Mouse (Mus musculus) forelimb bud, embryonic 11.5 days (tissue): ENCODE data around the gene Ulk3.

ENCODE experiments used
- DNase-seq: peaks from one replicate; pipeline ENCODE4 v3.0.0-alpha.2; 2012; ENCODE audit warnings: low read depth, low spot score

The Ulk3 gene

GRCm38 (mm10) chr9:57568500-57568899 lies 20.8 kb upstream of the Ulk3 start:
- no peak for DNase-seq

DNA sequence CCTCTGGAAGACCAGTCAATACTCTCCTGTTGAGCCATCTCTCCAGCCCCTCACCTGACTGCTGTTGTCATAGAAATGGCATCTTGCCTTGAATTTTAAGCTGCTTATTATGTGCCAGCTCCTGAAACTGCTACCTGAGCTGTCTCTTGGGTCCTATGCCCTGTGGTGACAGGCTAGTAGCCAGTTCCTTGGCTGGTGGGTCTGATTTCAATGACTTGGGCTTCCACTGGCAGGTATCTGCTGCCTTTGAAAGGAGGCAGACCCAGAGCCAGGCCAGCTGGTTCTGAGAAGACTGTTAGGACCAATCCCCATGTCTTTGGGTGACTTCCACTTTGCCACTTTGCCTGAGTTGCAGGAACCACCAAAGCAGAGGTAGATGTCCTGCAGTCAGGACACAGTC lies 14.9 kb upstream of the Ulk3 start:
- no peak for DNase-seq

GRCm38 (mm10) chr9:57575577-57575976 lies 13.7 kb upstream of the Ulk3 start:
- no peak for DNase-seq

GRCm38 (mm10) chr9:57577144-57577849 lies 12.0 kb upstream of the Ulk3 start:
- no peak for DNase-seq

GRCm38 (mm10) chr9:57584991-57585390 lies 4.3 kb upstream of the Ulk3 start:
- no peak for DNase-seq

DNA sequence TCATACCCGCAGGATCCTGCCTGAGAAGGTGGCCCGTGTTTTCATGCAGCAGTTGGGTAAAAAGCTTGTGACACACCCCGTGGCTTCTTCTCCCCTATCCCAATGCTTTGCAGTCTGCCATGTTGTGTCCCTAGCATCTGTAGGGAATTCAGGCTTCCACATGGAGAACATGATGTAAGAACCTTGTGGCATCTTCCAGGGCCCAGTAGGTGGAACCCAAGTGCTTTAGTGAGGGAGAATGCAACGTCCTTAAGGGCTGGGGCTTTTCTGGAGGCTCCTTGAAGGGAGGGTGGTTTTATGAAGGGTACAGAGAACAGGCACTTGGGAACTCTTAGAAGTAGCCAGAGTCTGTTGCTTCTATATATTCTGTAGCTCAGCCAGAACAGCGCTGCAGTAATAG lies 1.5 kb downstream of the Ulk3 start:
- DNase-seq: no peak

DNA sequence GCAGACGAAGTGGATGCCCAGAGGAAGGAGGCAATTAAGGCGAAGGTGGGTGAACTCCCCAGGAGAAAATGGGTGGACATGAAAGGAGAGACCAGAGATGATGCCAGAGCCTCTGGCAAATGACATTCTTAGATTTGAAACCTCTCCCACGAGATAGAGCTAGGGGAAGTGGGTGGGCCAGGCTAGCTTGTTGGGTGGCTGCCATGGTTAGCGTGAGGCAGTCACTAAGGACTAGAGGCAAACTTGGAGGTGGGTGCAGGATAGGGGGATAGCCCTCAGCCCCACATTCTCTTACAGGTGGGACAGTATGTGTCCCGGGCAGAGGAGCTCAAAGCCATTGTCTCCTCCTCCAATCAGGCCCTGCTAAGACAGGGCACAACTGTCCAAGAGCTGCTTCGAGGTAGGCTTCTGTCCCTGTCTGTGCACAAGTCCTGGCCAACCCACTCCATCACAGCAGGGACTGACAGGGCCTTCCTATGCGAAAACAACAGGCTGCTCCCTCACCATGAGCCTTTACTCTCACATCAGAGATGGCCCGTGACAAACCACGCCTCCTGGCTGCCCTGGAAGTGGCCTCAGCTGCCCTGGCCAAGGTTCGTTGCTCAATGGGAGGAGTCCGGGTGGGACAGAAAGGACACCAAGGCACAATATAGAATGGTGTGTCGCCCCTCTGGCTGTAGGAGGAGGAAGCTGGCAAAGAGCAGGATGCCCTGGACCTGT lies 4.4 kb downstream of the Ulk3 start:
- no peak for DNase-seq

- DNase-seq: no peak
Observed at GRCm38 (mm10) chr9:57594174-57594509, 4.9 kb downstream of the Ulk3 start.

GRCm38 (mm10) chr9:57597265-57597664 lies 8.0 kb downstream of the Ulk3 start:
- no peak for DNase-seq

GRCm38 (mm10) chr9:57597929-57598382 lies 8.7 kb downstream of the Ulk3 start:
- DNase-seq: no peak

DNA sequence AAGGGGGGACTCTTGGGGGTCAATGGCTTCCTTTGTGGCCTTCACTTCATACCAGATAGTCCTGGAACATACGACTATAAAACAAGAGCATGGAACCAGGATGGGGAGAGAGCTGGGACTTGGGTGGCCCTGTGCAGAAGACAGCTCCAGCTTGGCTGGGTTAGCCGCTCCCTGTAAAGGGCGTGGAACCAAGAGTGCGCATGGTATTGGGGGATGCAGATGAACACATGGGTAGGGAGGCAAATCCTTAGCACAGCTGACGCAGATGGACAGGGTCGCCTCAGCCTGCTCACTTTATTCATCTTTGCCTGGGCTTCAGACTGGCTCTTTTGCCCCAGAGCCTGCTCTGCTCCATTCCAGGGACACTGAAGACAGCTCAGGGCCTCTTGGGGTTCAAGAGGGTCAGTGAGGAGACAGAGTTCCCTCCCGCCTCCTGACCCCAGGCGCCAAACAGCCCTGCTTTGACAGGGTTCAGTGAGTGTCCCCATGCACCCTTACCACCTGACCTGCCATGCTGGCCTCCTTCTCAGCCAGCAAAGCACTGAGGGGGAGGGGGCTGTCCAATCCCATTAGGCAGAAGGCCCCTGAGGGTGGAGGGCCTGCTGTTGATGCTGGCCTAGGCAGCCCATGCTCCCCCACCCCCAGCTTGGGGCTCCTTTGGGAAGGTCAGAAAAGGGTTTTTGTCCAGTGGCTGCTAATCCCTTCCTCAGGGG lies 9.8 kb downstream of the Ulk3 start:
- DNase-seq: no peak

DNA sequence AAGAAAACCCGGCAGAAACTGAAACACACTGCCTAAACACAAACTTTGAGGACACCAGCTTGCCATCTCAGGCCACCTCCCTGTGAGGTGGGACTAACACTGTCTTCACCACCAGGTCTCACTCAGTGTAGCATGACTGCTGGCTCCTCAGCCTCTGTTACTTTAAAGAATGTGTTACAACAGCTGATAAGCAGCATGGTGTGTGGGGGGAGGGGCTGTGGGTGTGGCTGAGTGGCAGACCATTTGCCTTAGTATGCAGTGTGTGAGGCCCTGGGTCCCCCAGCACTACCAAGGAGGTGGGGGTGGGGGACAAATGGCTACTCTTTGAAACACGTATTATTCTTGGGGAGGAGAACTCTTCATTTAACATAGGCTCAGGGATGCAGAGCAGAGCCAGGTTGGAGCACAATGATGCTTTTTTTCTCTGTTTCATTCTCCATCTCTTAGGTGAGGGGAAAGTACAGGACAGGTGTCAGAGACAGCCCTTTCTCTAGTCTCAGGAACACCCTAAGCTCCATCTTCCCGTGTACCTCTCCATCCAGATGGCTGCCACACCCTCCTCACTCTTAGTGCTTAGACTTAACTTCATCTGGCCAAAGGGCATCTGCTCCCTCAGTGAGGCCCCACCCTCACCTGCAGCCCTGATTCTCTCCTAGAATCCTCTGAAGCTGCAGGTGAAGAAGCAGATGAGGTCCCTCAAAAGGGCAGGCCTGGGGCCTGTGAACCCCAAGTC lies 11.5 kb downstream of the Ulk3 start:
- peak; percentile 26 for DNase-seq

DNA sequence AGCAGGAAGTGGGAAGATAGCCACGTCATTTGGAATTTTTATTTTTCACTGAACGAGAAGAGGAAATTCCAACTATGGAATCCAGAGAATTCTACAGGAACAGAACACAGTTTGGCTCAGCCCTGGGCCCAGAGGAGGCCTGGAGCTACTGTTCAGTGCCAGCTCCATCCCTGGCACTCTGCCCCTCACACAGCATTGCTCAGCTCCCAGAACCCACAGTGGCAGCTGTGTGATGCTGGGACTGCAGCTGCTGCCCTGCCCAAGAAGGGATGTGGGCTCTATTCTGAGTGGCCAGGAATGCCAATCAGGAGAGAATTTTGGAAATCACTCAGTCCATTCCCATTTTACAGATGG lies 12.1 kb downstream of the Ulk3 start:
- DNase-seq: no peak

- DNase-seq: no peak
Observed at GRCm38 (mm10) chr9:57602098-57602497, 12.8 kb downstream of the Ulk3 start.

DNA sequence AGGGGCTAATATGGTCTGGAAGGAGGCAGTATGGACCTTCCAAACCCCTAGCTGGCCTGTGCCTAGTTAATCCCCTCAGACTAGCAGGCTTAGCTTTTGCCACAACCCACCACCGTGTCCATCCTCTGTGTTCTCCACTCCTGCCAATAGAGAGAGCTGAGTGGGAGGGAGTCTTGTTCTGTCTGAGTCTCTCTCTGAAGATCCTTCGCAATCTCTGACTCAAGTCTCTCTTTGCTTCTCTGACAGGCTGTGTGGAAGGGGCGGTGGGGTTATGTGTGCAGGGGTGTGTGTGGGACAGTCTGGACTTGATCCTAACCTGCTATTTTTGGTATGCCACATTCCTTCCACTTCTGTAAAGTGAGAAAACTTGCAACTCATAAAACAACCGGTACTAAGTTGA lies 15.6 kb downstream of the Ulk3 start:
- no peak for DNase-seq

GRCm38 (mm10) chr9:57605503-57605902 lies 16.3 kb downstream of the Ulk3 start:
- no peak for DNase-seq

DNA sequence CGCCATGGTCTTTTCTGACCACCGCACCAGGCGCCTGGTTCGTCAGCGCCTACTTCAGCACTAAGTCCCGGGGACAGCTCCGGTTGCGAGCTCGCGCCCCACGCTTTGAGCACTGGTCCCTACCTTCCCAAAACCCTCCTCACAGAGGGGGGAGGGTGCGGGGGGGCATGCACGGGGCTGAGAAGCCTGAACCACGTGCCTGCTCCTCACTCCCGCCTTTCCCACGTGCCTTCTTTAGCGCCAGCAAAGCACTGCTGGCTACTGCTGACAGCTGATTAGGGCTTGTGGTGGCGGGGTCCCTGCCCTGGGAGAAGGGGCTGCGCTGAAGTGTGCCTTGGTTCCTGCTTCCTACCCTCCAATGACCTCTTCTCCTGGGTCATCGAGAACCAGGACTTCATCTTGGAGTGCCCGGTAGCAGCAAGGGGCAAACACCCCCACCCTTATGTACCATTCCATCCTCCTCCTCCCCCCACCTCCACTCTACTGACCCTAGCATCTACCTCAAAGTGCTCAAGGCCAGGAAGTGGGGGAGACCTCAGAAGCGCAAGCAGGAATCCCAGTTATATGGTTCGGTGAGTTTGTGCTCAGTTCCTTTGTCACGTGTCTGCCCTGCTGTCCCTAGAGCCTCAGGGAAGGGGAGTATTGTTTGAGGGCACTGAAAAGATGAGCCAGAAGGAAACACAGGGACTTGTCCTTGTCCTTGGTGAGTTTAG lies 17.0 kb downstream of the Ulk3 start, which contains the start of gene Cplx3:
TSS of gene Cplx3 (minus strand) at position 143 of the 713 bp plus-strand sequence.
- DNase-seq: peak; percentile 83

DNA sequence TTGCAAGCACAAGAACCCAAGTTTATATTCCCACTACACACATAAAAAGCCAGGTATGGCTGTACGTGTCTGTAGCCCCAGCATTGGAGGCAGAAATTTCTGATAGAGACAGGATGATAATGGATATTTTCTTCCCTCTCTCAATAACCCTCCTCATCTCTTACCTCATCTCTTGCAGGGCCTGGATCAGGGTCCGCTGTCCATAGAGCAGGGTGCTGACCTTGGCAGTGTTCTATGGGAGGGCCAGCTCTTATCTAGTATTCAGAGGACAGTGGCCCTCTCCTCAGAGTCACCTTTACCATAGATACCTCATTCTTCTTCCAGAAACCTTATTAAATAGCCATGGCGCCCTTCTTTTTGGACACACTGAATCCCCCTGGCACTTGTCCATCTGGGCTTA lies 20.6 kb downstream of the Ulk3 start:
- no peak for DNase-seq

- no peak for DNase-seq
Observed at GRCm38 (mm10) chr9:57610359-57610826, 21.1 kb downstream of the Ulk3 start.

- no peak for DNase-seq
Observed at GRCm38 (mm10) chr9:57612587-57612986, 23.3 kb downstream of the Ulk3 start.

- no peak for DNase-seq
Observed at GRCm38 (mm10) chr9:57613975-57614374, 24.7 kb downstream of the Ulk3 start.
